Mouse (Mus musculus) heart, embryonic 11.5 days (tissue): ENCODE data around the gene Tab2. TPM values are rescaled to one million over a fixed set of nuclear protein-coding genes. Genes with fewer than 3 reads are reported as not detected.
"Not testable (repeated sequence)": the region's sequence is repeated elsewhere in the genome, so short reads cannot be mapped to it uniquely, and the experiment has no call there.

Experiments
- ATAC-seq: fragments of 200-750 bp; cut with Nextera tagmentation; replicated peaks from 2 replicates; pipeline ENCODE4 v1.8.0; 2017; ENCODE audit warnings: moderate library complexity; ENCODE audit not compliant: insufficient number of reproducible peaks, low FRiP score, low TSS enrichment
- H3K27ac ChIP-seq: fragments of 300-500 bp; sonication (generic); 2 replicates; pipeline ENCODE4 v1.5.1; 2014; ENCODE audit warnings: mild to moderate bottlenecking, low read depth, low read length
- H3K27me3 ChIP-seq: fragments of 300-500 bp; sonication (generic); 2 replicates; pipeline ENCODE4 v1.6.1; 2014; ENCODE audit warnings: mild to moderate bottlenecking, low read length, mixed read lengths; ENCODE audit not compliant: control insufficient read depth, insufficient read depth
- H3K36me3 ChIP-seq: fragments of 300-500 bp; sonication (generic); 2 replicates; pipeline ENCODE4 v1.6.1; 2014; ENCODE audit warnings: mild to moderate bottlenecking, low read length, moderate library complexity, mixed read lengths; ENCODE audit not compliant: control insufficient read depth, insufficient read depth
- H3K4me1 ChIP-seq: fragments of 300-500 bp; sonication (generic); 2 replicates; pipeline ENCODE4 v1.6.1; 2014; ENCODE audit warnings: low read length; ENCODE audit not compliant: control insufficient read depth, insufficient read depth
- H3K4me2 ChIP-seq: fragments of 300-500 bp; sonication (generic); 2 replicates; pipeline ENCODE4 v1.6.1; 2014; ENCODE audit warnings: mild to moderate bottlenecking, moderate library complexity
- H3K4me3 ChIP-seq: fragments of 300-500 bp; sonication (generic); 2 replicates; pipeline ENCODE4 v1.5.1; 2014; ENCODE audit warnings: low read depth, low read length
- H3K9ac ChIP-seq: fragments of 300-500 bp; sonication (generic); 2 replicates; pipeline ENCODE4 v1.6.1; 2014; ENCODE audit warnings: mild to moderate bottlenecking, low read depth, low read length, moderate library complexity
- H3K9me3 ChIP-seq: fragments of 300-500 bp; sonication (generic); replicated peaks from 2 replicates; pipeline ENCODE4 v1.6.1; 2016; ENCODE audit warnings: low read length; ENCODE audit not compliant: control insufficient read depth
- WGBS: fragments of 180-500 bp; shearing (Covaris S2); extraction: QIAGEN DNeasy Blood & Tissue Kit; methylation state at CpG from one replicate; pipeline ENCODE4 v1.1.7; 2014; ENCODE audit not compliant: insufficient replicate concordance; 5-methylcytosine and 5-hydroxymethylcytosine counted together
- polyA plus RNA-seq: library from polyadenylated mRNA; unstranded; fragments of >200 nt; fragmentation: Nextera tagmentation; extraction: Ambion mirVana; gene quantifications from 2 replicates; pipeline ENCODE4 v1.2.1, GENCODE M21; 2014

Gene Tab2
- polyA plus RNA-seq, 1 experiment from 2014 or later = 28.4 TPM

DNA sequence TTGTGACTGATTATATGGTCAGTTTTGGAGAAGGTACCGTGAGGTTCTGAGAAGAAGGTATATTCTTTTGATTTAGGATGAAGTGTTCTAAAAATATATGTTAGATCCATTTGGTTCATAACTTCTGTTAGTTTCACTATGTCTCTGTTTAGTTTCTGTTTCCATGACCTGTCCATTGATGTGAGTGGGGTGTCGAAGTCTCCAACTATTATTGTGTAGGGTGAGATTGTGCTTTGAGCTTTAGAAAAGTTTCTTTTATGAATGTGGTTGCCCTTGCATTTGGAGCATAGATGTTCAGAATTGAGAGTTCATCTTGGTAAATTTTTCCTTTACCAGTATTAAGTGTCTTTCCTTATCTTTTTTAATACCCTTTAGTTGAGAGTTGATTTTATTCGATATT lies 75.7 kb downstream of the Tab2 start:
- not testable (repeated sequence) for H3K4me1 ChIP-seq, H3K36me3 ChIP-seq, H3K27ac ChIP-seq, H3K4me3 ChIP-seq, H3K9me3 ChIP-seq, H3K27me3 ChIP-seq, ATAC-seq, H3K9ac ChIP-seq, H3K4me2 ChIP-seq
- 85% methylated on average over 3 of the region's 3 CpGs for WGBS

DNA sequence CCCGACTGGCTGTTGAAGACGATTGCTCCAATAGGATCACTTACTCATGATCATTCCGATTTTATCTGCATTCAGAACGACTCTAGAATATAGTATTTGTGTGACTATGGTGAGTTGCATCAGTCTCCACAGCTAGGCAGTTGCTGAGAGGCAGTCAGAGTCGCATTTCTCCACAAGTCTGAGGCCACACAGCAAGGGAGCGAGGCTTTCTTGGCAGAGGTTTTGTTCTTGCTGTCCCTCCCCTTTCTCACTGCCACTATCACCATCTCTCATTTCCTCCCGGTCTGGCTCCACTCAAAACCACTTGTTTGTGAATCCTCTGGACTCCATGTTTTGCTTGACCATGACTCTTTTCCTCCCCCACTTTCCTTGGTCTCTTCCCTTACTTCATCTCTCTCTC lies 81.8 kb downstream of the Tab2 start:
- no peaks in the 10 kb centered on the region for H3K9me3 ChIP-seq
- ATAC-seq = no peak
- no peak overlapping the region for H3K27ac ChIP-seq
- no peaks in the 10 kb centered on the region for H3K4me1 ChIP-seq
- peaks cover under 1% of the 10 kb centered on the region; the same call in 1 of the 2 replicates for H3K27me3 ChIP-seq
- WGBS = 71% methylated on average over 7 of the region's 7 CpGs
- no peaks in the 10 kb centered on the region for H3K36me3 ChIP-seq
- no peak overlapping the region for H3K4me2 ChIP-seq
- no peak overlapping the region for H3K9ac ChIP-seq
- no peak overlapping the region for H3K4me3 ChIP-seq

DNA sequence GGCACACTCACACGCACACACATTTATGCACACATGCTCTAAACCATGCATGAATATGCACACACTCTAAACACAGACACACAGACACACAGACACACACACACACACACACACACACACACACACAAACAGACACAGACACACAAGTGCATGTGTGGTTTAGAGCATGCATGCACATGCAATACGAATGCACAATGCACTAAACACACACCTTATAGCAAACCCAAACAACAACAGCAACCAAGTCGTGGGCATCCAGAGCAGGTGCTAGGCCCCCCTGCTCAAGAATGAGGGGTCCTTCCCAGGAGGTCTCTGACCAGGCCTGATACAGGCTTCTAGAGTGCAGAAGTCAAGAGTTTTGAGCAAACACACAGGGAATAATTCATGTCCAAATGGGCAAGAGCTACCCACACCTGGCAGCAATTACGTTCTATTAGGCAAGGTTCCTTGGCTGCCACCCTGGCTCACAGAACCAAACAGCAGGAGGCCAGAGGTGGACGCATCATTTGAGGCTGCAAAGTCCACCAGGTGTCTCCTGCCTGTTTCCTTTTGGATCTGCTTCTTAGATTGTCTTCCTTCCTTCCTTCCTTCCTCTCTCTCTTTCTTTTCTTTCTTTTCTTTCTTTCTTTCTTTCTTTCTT lies 84.5 kb downstream of the Tab2 start:
- H3K27me3 ChIP-seq = peaks cover 9% of the 10 kb centered on the region
- H3K36me3 ChIP-seq = no peaks in the 10 kb centered on the region
- no peak overlapping the region for H3K27ac ChIP-seq
- H3K4me2 ChIP-seq = no peak overlapping the region
- no peak overlapping the region for H3K9ac ChIP-seq
- WGBS = 86% methylated on average over 5 of the region's 5 CpGs
- H3K9me3 ChIP-seq = no peaks in the 10 kb centered on the region
- no peaks in the 10 kb centered on the region for H3K4me1 ChIP-seq
- H3K4me3 ChIP-seq = no peak overlapping the region
- no peak for ATAC-seq

DNA sequence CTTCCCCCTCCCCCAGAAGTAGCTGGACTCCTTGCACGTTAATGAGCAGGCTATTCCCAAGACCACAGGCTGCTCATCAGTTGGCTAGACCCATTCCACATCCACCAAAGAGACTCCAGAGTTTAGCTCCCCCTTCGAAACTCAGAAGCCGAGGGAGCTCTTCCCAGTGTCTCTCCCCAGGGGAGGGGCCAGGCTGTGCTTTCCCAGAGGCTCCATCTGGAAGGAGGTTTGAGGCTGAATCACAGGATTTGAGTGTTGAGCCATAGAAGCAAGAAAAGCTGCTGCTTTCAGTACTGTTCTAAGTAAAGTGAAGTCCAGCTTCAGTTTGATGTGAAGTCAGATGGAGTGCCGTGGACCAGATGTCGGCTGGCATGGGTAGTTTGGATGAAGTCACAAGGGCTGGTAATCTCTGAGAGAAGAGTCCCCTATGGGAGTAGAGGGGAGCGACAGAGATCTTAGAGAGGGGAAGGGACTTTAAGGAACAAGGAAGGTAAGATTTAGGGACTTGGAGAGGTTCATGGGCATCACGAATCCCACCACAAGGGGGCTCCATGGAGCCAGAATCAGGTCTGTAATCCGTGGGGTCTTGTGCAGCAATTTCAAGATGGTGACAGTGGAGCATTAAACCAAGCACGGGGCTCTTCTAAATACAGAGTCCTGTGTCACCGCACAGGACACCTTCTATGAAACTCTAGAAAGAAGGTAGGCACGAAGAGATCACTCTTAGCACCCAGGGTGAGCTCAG lies 85.3 kb downstream of the Tab2 start:
- no peak overlapping the region for H3K27ac ChIP-seq

DNA sequence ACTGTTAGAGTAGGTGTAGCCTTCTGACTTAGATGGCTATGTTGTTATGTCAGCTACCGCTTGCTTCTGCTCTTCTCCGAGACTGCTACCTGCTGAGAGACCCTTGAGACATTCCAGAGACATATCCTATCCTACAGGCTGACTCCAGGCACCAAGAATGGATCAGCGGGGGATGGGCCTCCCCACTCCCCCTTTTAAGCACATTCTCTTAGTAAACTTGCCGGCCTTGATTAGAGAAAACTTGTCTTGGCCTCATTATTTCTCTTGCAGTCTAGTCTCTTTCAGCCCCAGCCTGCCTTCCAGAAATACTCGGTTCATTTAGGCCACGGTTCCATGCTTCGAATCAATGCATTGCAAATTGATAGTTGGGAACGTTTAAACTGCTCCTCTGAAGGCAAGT lies 86.3 kb downstream of the Tab2 start:
- no peaks in the 10 kb centered on the region for H3K4me1 ChIP-seq
- no peak overlapping the region for H3K4me2 ChIP-seq

More for the DNA sequence above, 85.3 kb downstream of the Tab2 start:
- WGBS = 60% methylated on average over 11 of the region's 11 CpGs
- H3K4me1 ChIP-seq = no peaks in the 10 kb centered on the region
- H3K36me3 ChIP-seq = no peaks in the 10 kb centered on the region
- ATAC-seq = no peak
- H3K4me3 ChIP-seq = no peak overlapping the region
- no peaks in the 10 kb centered on the region for H3K9me3 ChIP-seq
- H3K9ac ChIP-seq = no peak overlapping the region
- H3K4me2 ChIP-seq = no peak overlapping the region
- H3K27me3 ChIP-seq = peaks cover 9% of the 10 kb centered on the region

DNA sequence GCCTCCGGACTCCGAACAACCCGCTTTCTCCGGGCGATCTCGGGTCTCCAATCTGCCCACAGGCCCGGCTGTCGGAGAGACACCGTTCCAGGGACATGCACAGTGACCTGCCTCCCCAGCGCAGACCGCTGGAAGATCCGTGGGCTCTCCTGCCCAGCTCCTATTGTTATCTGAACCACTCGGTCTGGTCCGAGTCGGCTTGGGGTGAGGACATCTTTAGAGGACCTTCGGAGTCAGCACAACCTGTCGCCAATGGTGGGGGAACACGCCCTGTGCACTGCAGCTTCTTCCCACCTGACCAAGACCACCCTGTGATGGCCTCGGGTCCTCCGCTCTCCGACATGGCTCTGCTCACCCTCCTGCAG lies 88.4 kb downstream of the Tab2 start:
- Histone ChIP-seq H3K36me3 (no peaks in the 10 kb centered on the region), H3K27ac (no peak overlapping the region), H3K9ac (peak overlapping the region; percentile 52; the same call in 1 of the 2 replicates), H3K4me2 (peak overlapping the region; percentile 73), H3K27me3 (peaks cover 9% of the 10 kb centered on the region), H3K9me3 (no peaks in the 10 kb centered on the region), H3K4me1 (no peaks in the 10 kb centered on the region), H3K4me3 (peak overlapping the region; percentile 39)
- WGBS = 16% methylated on average over 21 of the region's 21 CpGs
- no peak for ATAC-seq

More for the DNA sequence above, 86.3 kb downstream of the Tab2 start:
- WGBS = 58% methylated on average over 8 of the region's 8 CpGs
- H3K27ac ChIP-seq = no peak overlapping the region
- H3K9ac ChIP-seq = no peak overlapping the region
- ATAC-seq = no peak
- H3K36me3 ChIP-seq = no peaks in the 10 kb centered on the region
- H3K9me3 ChIP-seq = no peaks in the 10 kb centered on the region
- H3K27me3 ChIP-seq = peaks cover 9% of the 10 kb centered on the region
- no peak overlapping the region for H3K4me3 ChIP-seq

DNA sequence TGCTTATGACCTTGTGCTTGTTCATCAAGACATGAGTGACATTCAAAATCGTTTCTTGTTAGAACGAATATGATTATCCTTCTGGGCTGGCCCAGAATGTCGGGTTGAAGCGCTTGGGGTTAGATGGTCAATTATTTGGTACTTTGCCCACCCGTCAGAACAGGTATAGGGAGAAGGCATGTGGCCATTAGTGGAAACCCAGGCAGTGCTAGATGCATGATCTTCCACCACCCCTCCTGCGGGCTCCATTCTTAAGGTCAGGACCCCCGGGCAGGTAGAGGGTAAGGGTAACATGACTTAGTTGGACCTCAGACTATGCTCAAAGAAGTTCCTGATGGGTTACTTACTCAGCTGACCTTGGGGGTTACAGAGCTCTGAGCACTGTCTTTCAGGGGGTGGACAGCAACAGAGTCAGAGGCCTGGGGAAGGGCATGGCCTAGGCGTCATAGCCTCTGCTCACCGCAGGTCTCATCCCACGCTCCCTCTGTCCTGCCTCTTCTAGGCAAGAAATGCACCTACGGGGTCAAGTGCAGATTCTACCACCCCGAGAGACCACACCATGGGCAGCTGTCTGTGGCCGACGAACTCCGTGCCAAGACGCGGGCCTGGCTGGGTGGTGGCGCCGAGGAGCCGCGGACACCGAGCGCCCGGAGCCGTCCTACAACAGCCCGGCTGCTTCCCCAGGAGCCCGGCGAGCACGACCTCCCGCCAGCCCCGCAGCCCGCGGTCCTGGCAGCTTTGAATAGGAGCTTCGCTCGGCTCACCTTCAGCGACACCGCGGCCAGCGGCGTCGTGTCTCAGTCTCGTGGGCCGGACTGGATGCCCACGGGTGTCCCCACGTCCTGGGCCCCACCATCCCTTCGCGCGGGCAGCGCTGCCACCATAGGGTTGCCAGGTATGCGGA lies 89.0 kb downstream of the Tab2 start:
- Histone ChIP-seq H3K27ac (no peak overlapping the region), H3K4me2 (peak overlapping the region; percentile 73), H3K4me1 (no peaks in the 10 kb centered on the region), H3K27me3 (peaks cover 9% of the 10 kb centered on the region), H3K9me3 (no peaks in the 10 kb centered on the region), H3K9ac (peak overlapping the region; percentile 52; the same call in 1 of the 2 replicates), H3K36me3 (no peaks in the 10 kb centered on the region), H3K4me3 (peak overlapping the region; percentile 39)
- WGBS = 18% methylated on average over 50 of the region's 50 CpGs
- no peak; the same call in 1 of the 2 replicates for ATAC-seq

DNA sequence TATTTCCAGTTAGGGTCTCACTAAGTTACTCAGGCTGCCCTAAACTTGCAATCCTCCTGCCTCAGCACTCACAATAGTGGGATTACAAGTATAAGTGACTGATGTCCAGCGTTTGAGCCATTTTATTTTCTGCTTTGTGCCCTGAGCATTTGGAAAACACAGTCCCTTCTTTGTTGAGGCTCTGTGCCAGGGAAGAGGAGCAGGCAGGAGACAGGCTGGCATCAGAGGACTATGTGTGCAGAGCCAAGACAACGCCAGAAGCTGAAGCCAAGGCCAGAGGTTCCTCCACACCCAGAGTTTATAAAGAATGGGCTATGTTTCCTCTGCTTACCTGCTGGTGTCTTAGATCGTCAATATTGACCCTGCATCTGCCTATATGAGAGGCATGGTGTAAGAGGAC lies 91.2 kb downstream of the Tab2 start:
- no peak overlapping the region for H3K4me3 ChIP-seq
- H3K9me3 ChIP-seq = no peaks in the 10 kb centered on the region
- H3K9ac ChIP-seq = no peak overlapping the region
- H3K4me2 ChIP-seq = no peak overlapping the region
- no peak for ATAC-seq
- no peak overlapping the region for H3K27ac ChIP-seq
- WGBS = 80% methylated on average over 3 of the region's 3 CpGs
- no peaks in the 10 kb centered on the region for H3K36me3 ChIP-seq
- peaks cover 9% of the 10 kb centered on the region for H3K27me3 ChIP-seq
- no peaks in the 10 kb centered on the region for H3K4me1 ChIP-seq
